Mouse (Mus musculus): ENCODE results near the gene Tmem179b. TPM values are rescaled to one million over a fixed set of nuclear protein-coding genes. Genes with fewer than 3 reads are reported as not detected.

Gene Tmem179b
- polyA plus RNA-seq (2014; fragmentation: Nextera tagmentation; extraction: Ambion mirVana) = 63.9 and 69.9 TPM in 2 replicates

DNA sequence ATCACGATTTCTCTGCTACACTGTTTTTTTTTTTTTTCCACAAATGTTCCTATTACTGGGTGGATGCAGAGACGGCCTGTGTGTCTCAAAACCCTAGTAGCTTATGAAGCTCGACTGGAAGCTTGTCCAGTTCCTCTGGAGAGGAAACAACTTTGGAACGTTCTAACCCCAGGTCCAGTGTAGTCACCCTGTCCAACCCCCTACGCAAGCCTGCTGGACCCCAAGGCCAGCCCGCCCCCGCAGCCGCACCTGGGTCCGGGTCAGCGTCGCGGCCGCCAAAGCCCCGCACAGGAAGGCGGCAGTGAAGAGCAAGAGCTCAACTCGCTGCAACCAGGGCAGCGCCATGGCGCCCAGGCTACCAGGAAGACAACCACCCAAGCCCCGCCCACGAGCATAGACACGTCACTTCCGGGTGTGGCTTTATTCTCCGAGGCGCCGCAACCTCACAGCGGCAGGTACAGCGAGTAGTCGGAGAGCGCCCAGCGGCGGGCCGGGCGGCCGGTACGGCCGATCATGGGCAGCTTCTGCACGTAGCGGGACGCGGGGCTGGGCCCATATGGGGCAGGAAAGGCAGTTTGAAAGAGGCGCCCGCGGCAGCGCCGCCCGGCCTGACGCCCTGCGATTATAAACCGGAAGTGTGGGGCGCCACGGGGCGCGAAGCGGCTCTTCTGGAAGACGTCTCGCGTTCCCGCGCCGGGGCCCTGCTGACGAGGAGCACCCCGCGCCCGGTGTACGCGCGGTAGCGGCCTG, at the start of gene Tmem179b:
Tmem179b (minus strand) TSS at position 382 of the 750 bp plus-strand sequence.
- H3K4me2 ChIP-seq = peak within 1 kb of the TSS; percentile 99
- peak within 1 kb of the TSS; percentile 87 for H3K4me3 ChIP-seq (ENCODE audit: low read depth, low read length)
- H3K27me3 ChIP-seq (ENCODE audit: control insufficient read depth, insufficient read depth, low read length) = no peaks in the 10 kb centered on the region
- peak within 1 kb of the TSS; percentile 99 for H3K27ac ChIP-seq (ENCODE audit: low read depth, low read length)
- H3K9me3 ChIP-seq (replicated peaks; ENCODE audit: control insufficient read depth, low read length) = no peaks in the 10 kb centered on the region
- H3K36me3 ChIP-seq (ENCODE audit: control insufficient read depth, insufficient read depth, low read length) = peaks cover 10% of the 10 kb centered on the region; the same call in 1 of the 2 replicates
- peaks cover 17% of the 10 kb centered on the region for H3K4me1 ChIP-seq (ENCODE audit: control insufficient read depth, insufficient read depth, low read length)
- WGBS (ENCODE audit: insufficient replicate concordance) = under 1% methylated on average over 65 of the region's 68 CpGs
- ATAC-seq (replicated peaks; ENCODE audit: insufficient number of reproducible peaks, low FRiP score, low TSS enrichment) = peak; percentile 85
- H3K9ac ChIP-seq (ENCODE audit: low read depth, low read length) = peak within 1 kb of the TSS; percentile 96

DNA sequence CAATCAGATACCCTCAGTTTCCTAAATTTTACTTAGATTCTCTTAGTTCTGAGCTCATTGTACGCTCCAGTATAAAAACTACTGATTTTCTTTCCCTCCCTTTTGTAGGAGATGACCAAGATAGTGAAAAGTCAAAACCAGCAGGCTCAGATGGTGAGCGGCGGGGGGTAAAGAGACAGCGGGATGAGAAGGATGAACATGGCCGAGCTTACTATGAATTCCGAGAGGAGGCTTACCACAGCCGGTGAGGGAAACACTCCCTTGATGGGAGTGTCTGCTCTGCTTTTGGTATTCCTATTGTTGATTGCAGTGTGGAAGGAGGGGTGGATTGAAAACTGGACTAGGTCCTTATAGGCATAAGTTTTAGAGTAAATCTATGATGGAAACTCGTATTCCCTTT, 48.4 kb upstream of the Tmem179b start:
- 77% methylated on average over 8 of the region's 8 CpGs for WGBS (ENCODE audit: insufficient replicate concordance)
- no peaks in the 10 kb centered on the region for H3K27me3 ChIP-seq (ENCODE audit: control insufficient read depth, insufficient read depth, low read length)
- peaks cover 16% of the 10 kb centered on the region for H3K4me1 ChIP-seq (ENCODE audit: control insufficient read depth, insufficient read depth, low read length)
- H3K4me3 ChIP-seq (ENCODE audit: low read depth, low read length) = peak overlapping the region; percentile 20
- H3K27ac ChIP-seq (ENCODE audit: low read depth, low read length) = no peak overlapping the region
- H3K36me3 ChIP-seq (ENCODE audit: control insufficient read depth, insufficient read depth, low read length) = peaks cover 31% of the 10 kb centered on the region
- 0 out of 2 replicates have a peak overlapping the region, but pooled peaks have one; percentile 39 for H3K9ac ChIP-seq (ENCODE audit: low read depth, low read length)
- no peak for ATAC-seq (replicated peaks; ENCODE audit: insufficient number of reproducible peaks, low FRiP score, low TSS enrichment)
- no peaks in the 10 kb centered on the region for H3K9me3 ChIP-seq (replicated peaks; ENCODE audit: control insufficient read depth, low read length)
- H3K4me2 ChIP-seq = peak overlapping the region; percentile 97

DNA sequence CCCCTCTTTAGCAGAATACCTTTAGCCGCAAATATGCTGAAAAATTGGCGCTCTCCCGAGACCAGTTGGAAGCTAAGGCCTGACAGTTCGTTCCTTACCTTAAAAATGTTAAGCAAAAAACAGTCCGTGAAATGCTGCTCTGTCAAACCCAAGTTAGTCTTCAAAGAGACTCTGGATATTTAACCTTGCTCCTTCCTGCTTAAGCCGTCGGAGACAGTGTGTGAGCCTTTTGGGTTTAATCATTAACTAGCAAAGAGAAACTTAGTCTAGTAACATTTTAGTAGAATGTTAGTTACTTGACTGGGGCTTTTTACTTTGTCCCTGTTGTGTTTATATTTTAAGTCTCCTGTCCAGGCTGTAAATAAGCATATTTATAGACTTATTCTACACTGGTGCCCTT, 46.9 kb upstream of the Tmem179b start:
- Histone ChIP-seq H3K4me2 (peak overlapping the region; percentile 97), H3K9ac (ENCODE audit: low read depth, low read length) (peak overlapping the region; percentile 99), H3K27me3 (ENCODE audit: control insufficient read depth, insufficient read depth, low read length) (no peaks in the 10 kb centered on the region), H3K9me3 (replicated peaks; ENCODE audit: control insufficient read depth, low read length) (no peaks in the 10 kb centered on the region), H3K36me3 (ENCODE audit: control insufficient read depth, insufficient read depth, low read length) (peaks cover 20% of the 10 kb centered on the region), H3K27ac (ENCODE audit: low read depth, low read length) (peak overlapping the region; percentile 100; the same call in 1 of the 2 replicates), H3K4me3 (ENCODE audit: low read depth, low read length) (peak overlapping the region; percentile 100), H3K4me1 (ENCODE audit: control insufficient read depth, insufficient read depth, low read length) (peaks cover 17% of the 10 kb centered on the region)
- WGBS (ENCODE audit: insufficient replicate concordance) = under 1% methylated on average over 7 of the region's 7 CpGs
- ATAC-seq (replicated peaks; ENCODE audit: insufficient number of reproducible peaks, low FRiP score, low TSS enrichment) = no peak

DNA sequence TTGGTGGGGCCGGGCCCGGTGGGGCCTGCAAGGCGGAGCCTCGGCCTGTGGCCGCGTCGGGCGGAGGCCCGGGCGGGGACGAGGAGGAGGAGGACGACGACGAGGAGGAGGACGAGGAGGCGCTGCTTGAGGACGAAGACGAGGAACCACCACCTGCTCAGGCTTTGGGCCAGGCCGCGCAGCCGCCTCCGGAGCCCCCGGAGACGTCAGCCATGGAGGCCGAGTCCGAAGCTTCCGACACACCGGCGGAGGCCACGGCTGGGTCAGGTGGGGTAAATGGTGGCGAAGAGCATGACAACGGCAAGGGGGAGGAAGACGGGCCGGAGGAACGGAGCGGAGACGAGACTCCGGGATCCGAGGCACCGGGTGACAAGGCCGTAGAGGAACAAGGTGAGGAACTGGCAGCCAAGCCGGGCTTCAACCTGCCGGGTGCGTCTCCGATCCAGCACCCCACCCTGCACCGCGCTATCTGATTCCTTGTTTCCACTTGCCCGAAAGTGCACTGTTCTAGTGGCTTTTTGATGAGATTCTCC, 46.2 kb upstream of the Tmem179b start:
- H3K9ac ChIP-seq (ENCODE audit: low read depth, low read length) = peak overlapping the region; percentile 99
- peaks cover 17% of the 10 kb centered on the region for H3K36me3 ChIP-seq (ENCODE audit: control insufficient read depth, insufficient read depth, low read length)
- no peaks in the 10 kb centered on the region for H3K27me3 ChIP-seq (ENCODE audit: control insufficient read depth, insufficient read depth, low read length)
- peak overlapping the region; percentile 97 for H3K4me2 ChIP-seq
- peak overlapping the region; percentile 100 for H3K4me3 ChIP-seq (ENCODE audit: low read depth, low read length)
- H3K27ac ChIP-seq (ENCODE audit: low read depth, low read length) = peak overlapping the region; percentile 100
- peaks cover 17% of the 10 kb centered on the region for H3K4me1 ChIP-seq (ENCODE audit: control insufficient read depth, insufficient read depth, low read length)
- H3K9me3 ChIP-seq (replicated peaks; ENCODE audit: control insufficient read depth, low read length) = no peaks in the 10 kb centered on the region
- WGBS (ENCODE audit: insufficient replicate concordance) = 0% methylated on average over 48 of the region's 48 CpGs
- peak; percentile 39 for ATAC-seq (replicated peaks; ENCODE audit: insufficient number of reproducible peaks, low FRiP score, low TSS enrichment)

DNA sequence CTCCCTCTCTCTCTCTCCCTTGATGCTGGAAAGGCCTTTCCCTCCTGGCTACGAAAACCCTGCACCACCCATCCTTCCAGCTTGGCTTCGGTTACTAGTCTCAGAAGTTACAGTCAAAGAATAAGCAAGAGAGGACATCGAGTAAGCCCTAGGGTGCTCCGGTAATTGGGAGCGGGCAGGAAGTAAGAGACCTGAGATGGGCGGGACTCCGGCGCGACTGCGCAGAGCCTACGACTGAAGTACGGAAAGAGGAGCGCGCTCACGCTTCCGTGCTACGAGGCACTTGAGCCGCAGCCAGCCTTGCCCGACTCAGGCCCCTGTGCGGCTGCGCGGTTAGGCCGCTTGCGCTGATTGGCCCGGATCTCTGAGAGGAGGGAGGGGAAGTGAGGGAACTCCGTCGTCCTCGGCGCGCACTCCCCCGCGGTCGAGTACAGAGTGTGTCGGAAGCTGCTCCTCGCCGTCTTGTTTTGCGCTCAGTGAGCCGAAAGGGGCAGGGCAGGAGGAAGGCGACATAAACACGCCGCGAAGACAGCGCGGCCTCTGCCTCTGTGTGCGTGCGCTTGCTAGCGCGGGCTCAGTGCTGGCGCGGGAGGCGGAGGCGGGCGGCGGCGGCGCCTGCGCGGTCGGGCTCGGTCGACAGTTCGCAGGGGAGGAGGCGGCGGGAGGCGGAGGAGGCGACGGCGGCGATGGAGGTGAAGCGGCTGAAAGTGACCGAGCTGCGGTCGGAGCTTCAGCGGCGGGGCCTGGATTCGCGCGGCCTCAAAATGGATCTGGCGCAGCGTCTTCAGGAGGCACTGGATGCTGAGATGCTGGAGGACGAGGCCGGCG, 45.5 kb upstream of the Tmem179b start, which contains the start of gene Hnrnpul2:
Hnrnpul2 (plus strand) TSS at position 415 of the 828 bp plus-strand sequence.
- peak within 1 kb of the TSS; percentile 100 for H3K4me3 ChIP-seq (ENCODE audit: low read depth, low read length)
- peaks cover 17% of the 10 kb centered on the region for H3K4me1 ChIP-seq (ENCODE audit: control insufficient read depth, insufficient read depth, low read length)
- no peaks in the 10 kb centered on the region for H3K27me3 ChIP-seq (ENCODE audit: control insufficient read depth, insufficient read depth, low read length)
- H3K4me2 ChIP-seq = peak within 1 kb of the TSS; percentile 97
- peak within 1 kb of the TSS; percentile 99 for H3K9ac ChIP-seq (ENCODE audit: low read depth, low read length)
- WGBS (ENCODE audit: insufficient replicate concordance) = under 1% methylated on average over 83 of the region's 83 CpGs
- no peaks in the 10 kb centered on the region for H3K9me3 ChIP-seq (replicated peaks; ENCODE audit: control insufficient read depth, low read length)
- H3K27ac ChIP-seq (ENCODE audit: low read depth, low read length) = peak within 1 kb of the TSS; percentile 100
- H3K36me3 ChIP-seq (ENCODE audit: control insufficient read depth, insufficient read depth, low read length) = peaks cover 15% of the 10 kb centered on the region
- peak; percentile 96 for ATAC-seq (replicated peaks; ENCODE audit: insufficient number of reproducible peaks, low FRiP score, low TSS enrichment)

DNA sequence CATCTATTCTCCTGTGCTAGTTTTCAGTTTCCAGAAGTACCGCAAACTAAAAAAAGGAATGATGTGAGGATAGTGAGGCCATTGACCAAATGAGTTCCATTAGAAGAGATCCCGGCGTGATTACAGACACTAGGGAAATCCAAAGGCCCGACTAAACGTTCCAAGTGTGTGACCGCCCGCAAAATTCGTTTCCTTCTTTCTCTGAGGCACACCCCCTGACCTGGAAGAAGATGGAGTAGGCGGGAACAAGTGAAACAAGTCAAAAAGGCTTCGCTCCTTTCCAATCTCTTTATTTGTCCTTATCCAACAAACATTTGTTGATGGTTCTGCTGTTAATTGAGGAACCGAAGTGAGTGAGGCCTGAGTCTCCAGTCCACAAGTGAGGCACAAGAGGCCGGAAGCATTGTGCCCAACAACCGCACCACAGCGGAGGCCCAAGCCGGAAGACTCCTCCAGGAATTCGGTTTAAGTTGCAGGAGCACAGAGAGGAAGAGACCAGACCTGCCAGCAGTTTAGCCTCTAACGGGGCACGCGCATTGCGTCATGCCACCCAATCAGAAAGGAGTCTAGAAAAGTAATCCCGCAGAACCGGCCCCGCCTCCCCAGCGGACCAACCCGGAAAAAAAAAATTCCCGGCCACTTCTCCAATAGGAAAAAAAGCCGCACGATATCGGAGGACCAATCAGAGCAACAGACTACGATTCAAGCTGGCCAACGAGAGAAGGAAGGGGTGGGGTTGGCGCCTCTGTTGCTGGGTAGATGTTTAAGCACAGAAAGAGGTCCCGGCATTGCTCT, 44.7 kb upstream of the Tmem179b start, which contains the start of gene Ttc9c:
Ttc9c (minus strand) TSS at position 533 of the 795 bp plus-strand sequence.
- Histone ChIP-seq H3K36me3 (ENCODE audit: control insufficient read depth, insufficient read depth, low read length) (peaks cover 14% of the 10 kb centered on the region), H3K4me3 (ENCODE audit: low read depth, low read length) (peak within 1 kb of the TSS; percentile 100), H3K27ac (ENCODE audit: low read depth, low read length) (peak within 1 kb of the TSS; percentile 100), H3K9me3 (replicated peaks; ENCODE audit: control insufficient read depth, low read length) (no peaks in the 10 kb centered on the region), H3K4me1 (ENCODE audit: control insufficient read depth, insufficient read depth, low read length) (peaks cover 17% of the 10 kb centered on the region), H3K4me2 (peak within 1 kb of the TSS; percentile 97), H3K9ac (ENCODE audit: low read depth, low read length) (peak within 1 kb of the TSS; percentile 99), H3K27me3 (ENCODE audit: control insufficient read depth, insufficient read depth, low read length) (no peaks in the 10 kb centered on the region)
- under 1% methylated on average over 33 of the region's 33 CpGs for WGBS (ENCODE audit: insufficient replicate concordance)
- ATAC-seq (replicated peaks; ENCODE audit: insufficient number of reproducible peaks, low FRiP score, low TSS enrichment) = peak; percentile 87

DNA sequence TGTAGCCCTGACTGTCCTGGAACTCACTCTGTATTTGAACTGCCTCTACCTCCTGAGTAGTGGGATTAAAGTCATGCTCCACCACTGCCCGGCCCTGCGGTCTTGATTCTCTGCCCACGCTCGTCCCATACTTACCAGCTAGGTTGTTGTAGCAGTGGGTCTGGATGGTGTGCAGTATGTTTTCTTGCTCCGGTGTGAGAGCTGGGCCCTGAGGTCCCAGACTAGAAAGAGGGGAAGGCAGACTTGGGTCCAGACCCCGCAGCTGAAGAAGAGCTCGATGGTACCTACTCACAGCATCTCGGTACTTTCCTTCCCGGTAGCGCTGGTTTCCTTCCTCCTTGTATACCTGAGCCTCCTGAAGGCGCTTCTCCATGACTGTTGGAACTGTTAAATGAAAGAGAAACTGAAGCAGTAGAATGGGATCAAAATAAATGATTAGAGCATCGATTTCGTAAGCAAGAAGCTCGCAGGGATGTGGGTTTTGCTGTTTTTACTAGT, 44.1 kb upstream of the Tmem179b start:
- Histone ChIP-seq H3K4me1 (ENCODE audit: control insufficient read depth, insufficient read depth, low read length) (peaks cover 17% of the 10 kb centered on the region), H3K9ac (ENCODE audit: low read depth, low read length) (peak overlapping the region; percentile 99), H3K4me3 (ENCODE audit: low read depth, low read length) (peak overlapping the region; percentile 100), H3K27me3 (ENCODE audit: control insufficient read depth, insufficient read depth, low read length) (no peaks in the 10 kb centered on the region), H3K36me3 (ENCODE audit: control insufficient read depth, insufficient read depth, low read length) (peaks cover 8% of the 10 kb centered on the region), H3K27ac (ENCODE audit: low read depth, low read length) (peak overlapping the region; percentile 100), H3K9me3 (replicated peaks; ENCODE audit: control insufficient read depth, low read length) (no peaks in the 10 kb centered on the region), H3K4me2 (peak overlapping the region; percentile 97)
- WGBS (ENCODE audit: insufficient replicate concordance) = 26% methylated on average over 14 of the region's 14 CpGs
- no peak for ATAC-seq (replicated peaks; ENCODE audit: insufficient number of reproducible peaks, low FRiP score, low TSS enrichment)
